Mouse (Mus musculus) hindlimb bud, embryonic 11.5 days (tissue): Measurements from ENCODE around the gene Timm8b.

Source experiments
- DNase-seq: peaks from one replicate; pipeline ENCODE4 v3.0.0-alpha.2; 2012; ENCODE audit warnings: low read depth, low spot score; ENCODE audit errors: extremely low spot score

Gene Timm8b

GRCm38 (mm10) chr9:50603189-50603997 lies at the start of gene Timm8b, which contains the start of gene Sdhd:
Gene Timm8b (plus strand): TSS chr9:50603910.
Gene Sdhd (minus strand): TSS chr9:50603812.
- DNase-seq, result peak; percentile 93

GRCm38 (mm10) chr9:50554241-50555093 lies 49.2 kb upstream of the Timm8b start, which contains the start of gene Il18:
Gene Il18 (plus strand): TSS chr9:50554827.
- DNase-seq, result no peak

- no peak for DNase-seq
These were observed 48.6 kb upstream of the Timm8b start, which contains the start of gene Bco2 for GRCm38 (mm10) chr9:50555094-50555446. Gene Bco2 (minus strand): TSS chr9:50555181.

- no peak for DNase-seq
These were observed 42.4 kb upstream of the Timm8b start, which contains the start of gene Tex12 for GRCm38 (mm10) chr9:50561145-50561917. Gene Tex12 (minus strand): TSS chr9:50561325.

- DNase-seq, result no peak
These were observed 41.8 kb upstream of the Timm8b start for GRCm38 (mm10) chr9:50561918-50562360.

GRCm38 (mm10) chr9:50565173-50565572 lies 38.5 kb upstream of the Timm8b start:
- DNase-seq, result no peak

GRCm38 (mm10) chr9:50565940-50566339 lies 37.8 kb upstream of the Timm8b start:
- no peak for DNase-seq

- no peak for DNase-seq
These were observed 36.3 kb upstream of the Timm8b start for GRCm38 (mm10) chr9:50567372-50567771.

- no peak for DNase-seq
These were observed 35.8 kb upstream of the Timm8b start for GRCm38 (mm10) chr9:50567881-50568280.

GRCm38 (mm10) chr9:50569599-50570525 lies 33.8 kb upstream of the Timm8b start:
- no peak for DNase-seq

GRCm38 (mm10) chr9:50580370-50580769 lies 23.3 kb upstream of the Timm8b start:
- no peak for DNase-seq

GRCm38 (mm10) chr9:50585145-50585818 lies 18.4 kb upstream of the Timm8b start:
- DNase-seq, result no peak

GRCm38 (mm10) chr9:50586955-50587354 lies 16.8 kb upstream of the Timm8b start:
- no peak for DNase-seq

GRCm38 (mm10) chr9:50590856-50591518 lies 12.7 kb upstream of the Timm8b start:
- DNase-seq, result no peak

GRCm38 (mm10) chr9:50592955-50593354 lies 10.8 kb upstream of the Timm8b start:
- no peak for DNase-seq

- no peak for DNase-seq
These were observed 10.2 kb upstream of the Timm8b start for GRCm38 (mm10) chr9:50593544-50593943.

GRCm38 (mm10) chr9:50594794-50595417 lies 8.8 kb upstream of the Timm8b start:
- DNase-seq, result no peak

- DNase-seq, result no peak
These were observed 6.7 kb upstream of the Timm8b start for GRCm38 (mm10) chr9:50596973-50597372.
